Comparison of ENCODE assay signal across 12 mouse cellular contexts in the genomic region with DNA sequence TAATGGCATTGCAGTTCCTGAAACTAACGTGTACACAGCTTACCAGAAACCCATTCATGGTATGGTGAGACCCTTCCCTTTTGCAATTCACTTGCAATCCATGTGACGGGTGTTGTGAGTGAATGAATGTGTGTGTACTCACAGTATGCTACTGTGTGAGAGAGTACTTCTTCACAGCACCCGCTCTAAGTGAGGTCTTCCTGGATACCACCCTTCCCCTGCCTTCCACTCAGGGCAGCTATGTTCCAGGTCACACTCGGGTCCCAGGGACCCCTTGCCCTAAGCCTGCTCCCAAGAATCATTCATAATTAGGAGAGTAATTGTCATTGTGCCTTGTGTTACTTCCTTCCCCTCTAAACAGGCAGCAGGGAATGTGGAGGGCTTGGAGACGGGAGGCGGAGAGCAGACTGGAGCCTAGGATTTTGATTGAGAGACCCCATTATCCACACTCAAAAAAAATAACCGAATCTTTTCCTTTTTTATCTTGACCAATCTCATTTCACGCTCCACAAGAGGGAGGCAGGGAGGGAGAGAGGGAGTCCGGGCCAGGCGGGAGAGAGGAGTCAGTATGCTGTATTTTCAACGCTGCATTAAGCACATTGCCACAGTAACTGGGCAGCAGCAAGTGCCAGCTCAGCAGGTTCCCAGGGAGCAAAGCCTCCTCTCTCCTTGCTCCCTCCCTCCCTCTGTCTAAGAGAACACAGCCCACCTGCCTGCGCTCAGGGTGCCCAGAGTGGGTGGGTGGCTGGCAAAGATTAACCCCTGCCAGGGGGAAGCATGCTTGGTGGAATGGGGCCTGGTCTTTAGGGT. TPM values are rescaled to one million over a fixed set of nuclear protein-coding genes. Genes with fewer than 3 reads are reported as not detected.
A peak's percentile ranks its signal among the peaks of the same experiment; 100 is the strongest.
DNase-seq lines count a peak whose midpoint lies in the region; ATAC-seq and TF ChIP-seq lines count a peak whose summit lies in the region.
"Had no signal": no experiment of that assay in that cellular context is flagged by ENCODE, and none has a peak within 500 bp of the region (broad histone marks: within the 10 kb centered on the region; RNA-seq: fewer than 3 reads in every experiment).

No protein-coding gene starts in this region.

- WGBS in kidney, adult 2 months, result 37% methylated on average over 12 of the region's 12 CpGs
- 13% methylated on average over 12 of the region's 12 CpGs for WGBS in midbrain, embryonic 13.5 days

- no peak for TF ChIP-seq POLR2A in brain, embryonic 14.5 days (IDR thresholded peaks at IDR 0.05; ENCODE audit: borderline replicate concordance, extremely low read depth, insufficient read depth, insufficient read length, poor library complexity, severe bottlenecking)
- no peak for TF ChIP-seq POLR2A in kidney, adult 2 months (IDR thresholded peaks at IDR 0.05; ENCODE audit: low read depth, low read length)

- no peak for ATAC-seq in cerebellum, adult (ENCODE audit: insufficient number of reproducible peaks, low FRiP score, low TSS enrichment)
- peak; percentile 95 for ATAC-seq in midbrain, embryonic 13.5 days

- no peak overlapping the region for H3K9ac ChIP-seq in midbrain, embryonic 13.5 days (replicated peaks)

- no peak overlapping the region for H3K4me3 ChIP-seq in kidney, adult 2 months (ENCODE audit: insufficient read depth, low read depth, low read length)
- no peak overlapping the region for H3K4me3 ChIP-seq in midbrain, embryonic 13.5 days (replicated peaks)

- peak overlapping the region; percentile 14 for H3K4me2 ChIP-seq in midbrain, embryonic 13.5 days (replicated peaks)

- peak overlapping the region; percentile 10; the same call in 1 of the 2 replicates for H3K27ac ChIP-seq in kidney, adult 2 months (ENCODE audit: insufficient read depth, low read depth, low read length)
- H3K27ac ChIP-seq in midbrain, embryonic 13.5 days, result peak overlapping the region; percentile 41; the same call in 1 of the 2 replicates

- no peaks in the 10 kb centered on the region for H3K9me3 ChIP-seq in midbrain, embryonic 13.5 days

- DNase-seq in cerebellum, postnatal 14 days, result peak; percentile 76 to 80
- DNase-seq in brain, embryonic 14.5 days (ENCODE audit: low read depth), result peak; percentile 85
- DNase-seq in kidney, adult 2 months, result peak; percentile 69
- DNase-seq in adrenal gland, postnatal 10 days, result no peak
- no peak for DNase-seq in heart, adult 8-10 months (ENCODE audit: low spot score)
- DNase-seq in gastrocnemius, adult 18-20 months (ENCODE audit: low spot score), result no peak
- DNase-seq: layer of hippocampus, adult 9-11 months; right cerebral cortex, adult 18-20 months had no signal

- no peak for TF ChIP-seq CTCF in brain, embryonic 14.5 days (IDR thresholded peaks at IDR 0.05; ENCODE audit: borderline replicate concordance, extremely low read depth, insufficient read depth, insufficient read length)
- TF ChIP-seq CTCF in kidney, adult 2 months (conservative IDR thresholded peaks at IDR 0.05; ENCODE audit: insufficient read depth, insufficient read length, low read depth, low read length), result no peak

- peaks cover 7% of the 10 kb centered on the region; the same call in 1 of the 2 replicates for H3K4me1 ChIP-seq in kidney, adult 2 months (ENCODE audit: control insufficient read depth, insufficient read depth, low read length)
- peaks cover 17% of the 10 kb centered on the region for H3K4me1 ChIP-seq in midbrain, embryonic 13.5 days (replicated peaks)

- peaks cover 2% of the 10 kb centered on the region; the same call in 1 of the 2 replicates for H3K36me3 ChIP-seq in kidney, adult 2 months (ENCODE audit: control insufficient read depth, insufficient read depth, low read length)
- H3K36me3 ChIP-seq in midbrain, embryonic 13.5 days, result no peaks in the 10 kb centered on the region

- no peaks in the 10 kb centered on the region for H3K27me3 ChIP-seq in kidney, adult 2 months (replicated peaks; ENCODE audit: control insufficient read depth, insufficient read depth, low read length)
- peaks cover 39% of the 10 kb centered on the region for H3K27me3 ChIP-seq in midbrain, embryonic 13.5 days

RNA-seq across cellular contexts. Expression of gene Pax8, which starts 47.3 kb away (rescaled TPM):
- polyA plus RNA-seq in brain, embryonic 14.5 days (2012; rRNA removed), result 1.9 and 9.4 TPM in 2 replicates
- polyA plus RNA-seq in kidney, adult 2 months (2012; rRNA removed), result 74.3 and 77.6 TPM in 2 replicates
- polyA plus RNA-seq in midbrain, embryonic 13.5 days (2015; fragmentation: Nextera tagmentation; extraction: Ambion mirVana), result 5.3 and 5.9 TPM in 2 replicates
- total RNA-seq in adrenal gland, postnatal 10 days (2021), result not detected
- not detected for total RNA-seq in heart, adult 8-10 months (2022)
- total RNA-seq in gastrocnemius, adult 18-20 months (2021), result not detected
- polyA plus RNA-seq: heart, embryonic 16.5 days; liver, adult 2 months had no signal

Comparison
In these comparisons a context has a peak if more than half of its experiments do, and no peak if none do; other contexts are left out.
1. DNase-seq: peak in cerebellum, postnatal 14 days (2 of 2), brain, embryonic 14.5 days (single experiment) and kidney, adult 2 months (single experiment); none in adrenal gland, postnatal 10 days (single experiment), heart, adult 8-10 months (single experiment) and gastrocnemius, adult 18-20 months (single experiment).